Mouse (Mus musculus): ENCODE measurements around the gene Pon2. TPM values are rescaled to one million over a fixed set of nuclear protein-coding genes. Genes with fewer than 3 reads are reported as not detected.

Gene Pon2
- polyA plus RNA-seq, 1 experiment from 2014 or later, result 51.8 TPM

DNA sequence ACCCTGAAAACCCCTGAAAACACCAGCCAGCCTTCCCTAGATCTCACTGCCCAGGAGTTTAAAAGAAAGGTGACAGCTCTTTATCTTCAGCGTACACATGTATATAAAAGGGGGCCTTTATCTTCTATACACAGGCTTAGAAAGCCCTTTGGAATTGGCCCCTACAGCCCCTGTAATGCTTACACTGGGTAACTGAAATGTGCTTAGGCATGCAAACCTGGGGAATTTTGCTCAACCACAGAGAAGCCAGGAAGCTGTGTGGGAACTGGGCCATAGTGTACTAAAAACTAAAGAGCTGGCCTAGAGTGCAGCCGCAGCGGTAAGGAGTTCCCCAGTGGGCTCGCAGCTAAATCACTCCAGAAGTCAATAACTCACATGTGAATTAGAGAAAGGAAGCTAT lies 6.8 kb downstream of the Pon2 start:
- WGBS, result 59% methylated on average over 4 of the region's 4 CpGs
- H3K27me3 ChIP-seq, result no peaks in the 10 kb centered on the region

DNA sequence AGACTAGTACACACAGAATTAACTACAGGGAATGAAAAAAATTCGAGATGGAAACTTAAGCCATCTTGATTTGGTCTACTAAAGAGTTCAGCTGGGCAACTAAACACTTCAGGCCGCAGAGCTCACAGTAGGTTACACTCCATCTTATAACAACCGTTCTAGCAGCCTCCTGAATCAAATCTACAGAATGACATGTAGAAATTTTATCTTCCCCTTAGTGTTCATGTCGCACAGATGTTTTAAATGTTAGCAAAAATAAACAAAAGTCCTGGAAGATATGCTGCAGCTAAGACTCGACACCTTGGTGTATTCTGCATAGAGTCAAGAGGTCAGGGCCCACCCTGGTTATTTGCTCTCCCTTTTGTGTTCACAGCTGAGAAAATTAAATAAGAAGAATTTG lies 10.3 kb downstream of the Pon2 start:
- H3K27me3 ChIP-seq, result no peaks in the 10 kb centered on the region
- no peak overlapping the region for H3K4me2 ChIP-seq (replicated peaks)
- 45% methylated on average over 5 of the region's 5 CpGs for WGBS
- H3K4me1 ChIP-seq, result peaks cover 6% of the 10 kb centered on the region
- no peak for ATAC-seq (ENCODE audit: insufficient number of reproducible peaks, low FRiP score, low TSS enrichment, low read depth)
- no peak overlapping the region for H3K4me3 ChIP-seq (replicated peaks)
- H3K27ac ChIP-seq (replicated peaks), result no peak overlapping the region
- no peak overlapping the region for H3K9ac ChIP-seq
- H3K9me3 ChIP-seq (replicated peaks), result no peaks in the 10 kb centered on the region
- no peaks in the 10 kb centered on the region for H3K36me3 ChIP-seq

More for the DNA sequence above, 6.8 kb downstream of the Pon2 start:
- Histone ChIP-seq H3K36me3 (no peaks in the 10 kb centered on the region; the same call in 1 of the 2 replicates), H3K27ac (replicated peaks) (0 out of 2 replicates have a peak overlapping the region, but pooled peaks have one; percentile 39), H3K4me1 (peaks cover 7% of the 10 kb centered on the region), H3K9ac (no peak overlapping the region), H3K4me3 (replicated peaks) (no peak overlapping the region), H3K4me2 (replicated peaks) (no peak overlapping the region), H3K9me3 (replicated peaks) (no peaks in the 10 kb centered on the region)
- ATAC-seq (ENCODE audit: insufficient number of reproducible peaks, low FRiP score, low TSS enrichment, low read depth), result no peak

DNA sequence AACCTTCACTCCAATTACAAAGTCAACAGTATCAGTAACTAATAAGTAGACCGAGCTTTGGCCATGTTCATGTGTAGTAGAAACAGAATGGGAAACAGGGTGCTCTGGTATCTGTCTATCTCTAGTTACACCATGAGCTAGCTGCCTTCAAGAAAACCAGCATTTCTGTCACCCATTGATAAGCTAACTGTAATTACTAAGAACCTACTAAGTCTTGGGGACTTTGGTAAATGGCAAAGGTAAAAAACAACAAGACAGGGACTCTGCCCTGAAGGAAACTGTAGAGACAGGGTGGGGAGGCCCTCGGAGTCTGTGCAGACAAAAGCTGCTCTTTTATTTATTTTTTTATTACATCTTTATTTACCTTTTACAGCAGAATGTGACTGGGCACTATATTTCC lies 10.9 kb downstream of the Pon2 start:
- no peak for ATAC-seq (ENCODE audit: insufficient number of reproducible peaks, low FRiP score, low TSS enrichment, low read depth)
- no peaks in the 10 kb centered on the region for H3K36me3 ChIP-seq
- H3K4me1 ChIP-seq, result peaks cover 6% of the 10 kb centered on the region
- no peak overlapping the region for H3K4me2 ChIP-seq (replicated peaks)
- no peak overlapping the region for H3K27ac ChIP-seq (replicated peaks)
- no peaks in the 10 kb centered on the region for H3K9me3 ChIP-seq (replicated peaks)
- 76% methylated on average over 2 of the region's 2 CpGs for WGBS
- H3K27me3 ChIP-seq, result no peaks in the 10 kb centered on the region
- no peak overlapping the region for H3K9ac ChIP-seq
- H3K4me3 ChIP-seq (replicated peaks), result no peak overlapping the region

- ATAC-seq (ENCODE audit: insufficient number of reproducible peaks, low FRiP score, low TSS enrichment, low read depth), result no peak
- Histone ChIP-seq H3K9me3 (replicated peaks) (no peaks in the 10 kb centered on the region), H3K4me3 (replicated peaks) (no peak overlapping the region), H3K36me3 (no peaks in the 10 kb centered on the region), H3K9ac (no peak overlapping the region), H3K4me1 (no peaks in the 10 kb centered on the region), H3K4me2 (replicated peaks) (no peak overlapping the region), H3K27me3 (no peaks in the 10 kb centered on the region), H3K27ac (replicated peaks) (no peak overlapping the region)
- 78% methylated on average over 7 of the region's 7 CpGs for WGBS
Measured at GRCm38 (mm10) chr6:5282418-5282817, 15.8 kb downstream of the Pon2 start.

DNA sequence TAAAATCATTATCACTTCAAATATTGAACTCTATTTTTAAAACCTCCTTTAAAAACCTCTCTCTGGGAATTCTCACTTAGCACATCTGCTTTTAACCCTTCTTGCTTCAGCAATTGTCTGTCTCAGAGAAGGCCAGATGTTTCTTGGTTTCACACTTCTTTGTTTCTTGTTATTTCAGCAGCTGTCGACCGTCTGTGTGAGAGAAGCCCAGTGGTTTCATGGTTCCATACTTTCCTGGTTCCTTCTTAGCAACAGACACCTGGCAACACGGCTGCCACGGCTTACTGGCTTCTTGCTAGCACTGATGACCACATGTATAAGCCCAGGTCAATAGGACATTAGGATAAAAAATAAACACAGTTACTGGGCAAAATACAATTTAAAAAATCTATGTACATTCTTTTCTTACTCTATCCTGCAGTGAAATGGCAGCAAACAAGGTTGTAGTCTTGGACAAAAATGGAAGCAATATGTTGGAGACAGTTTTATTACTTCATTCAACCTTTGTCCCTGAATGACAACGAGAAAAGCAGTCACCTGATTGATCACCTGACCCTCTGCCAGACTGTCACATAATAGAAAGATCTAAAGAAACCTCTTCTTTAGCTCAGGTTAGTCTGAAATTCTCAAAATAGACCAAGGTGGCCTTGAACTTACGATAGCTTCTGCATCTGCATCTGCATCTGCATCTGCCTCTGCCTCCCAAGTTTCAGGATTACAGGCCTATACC lies 17.5 kb downstream of the Pon2 start:
- Histone ChIP-seq H3K4me3 (replicated peaks) (no peak overlapping the region), H3K9me3 (replicated peaks) (no peaks in the 10 kb centered on the region), H3K27ac (replicated peaks) (no peak overlapping the region), H3K9ac (no peak overlapping the region), H3K4me1 (no peaks in the 10 kb centered on the region), H3K27me3 (no peaks in the 10 kb centered on the region), H3K4me2 (replicated peaks) (no peak overlapping the region), H3K36me3 (peaks cover 14% of the 10 kb centered on the region)
- 46% methylated on average over 6 of the region's 6 CpGs for WGBS
- no peak for ATAC-seq (ENCODE audit: insufficient number of reproducible peaks, low FRiP score, low TSS enrichment, low read depth)

DNA sequence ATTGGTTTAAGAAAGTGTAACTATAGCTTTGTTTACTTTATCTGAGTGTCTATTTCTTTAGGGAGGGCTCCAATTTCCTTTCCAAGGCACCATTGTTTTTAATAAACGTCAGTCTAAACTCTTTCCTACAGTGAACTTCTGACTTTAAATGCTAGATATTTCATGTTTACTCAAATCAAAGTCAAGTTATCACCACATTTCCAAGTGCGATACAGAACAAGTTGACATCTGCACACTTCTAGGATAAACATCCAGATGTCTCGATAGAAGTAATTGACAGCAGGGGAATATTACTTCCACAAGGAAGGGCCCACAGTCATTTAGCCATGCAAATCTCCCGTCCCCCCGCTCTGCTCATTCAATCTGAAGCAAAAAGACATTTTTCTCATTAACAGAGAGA lies 20.3 kb downstream of the Pon2 start:
- no peak for ATAC-seq (ENCODE audit: insufficient number of reproducible peaks, low FRiP score, low TSS enrichment, low read depth)
- WGBS, result 41% methylated on average over 5 of the region's 5 CpGs
- H3K4me2 ChIP-seq (replicated peaks), result no peak overlapping the region

GRCm38 (mm10) chr6:5269641-5270040 lies 28.6 kb downstream of the Pon2 start:
- WGBS, result 71% methylated on average over 6 of the region's 6 CpGs
- Histone ChIP-seq H3K9me3 (replicated peaks) (no peaks in the 10 kb centered on the region), H3K36me3 (no peaks in the 10 kb centered on the region; the same call in none of the 2 replicates), H3K4me2 (replicated peaks) (no peak overlapping the region), H3K27me3 (no peaks in the 10 kb centered on the region), H3K4me1 (no peaks in the 10 kb centered on the region), H3K4me3 (replicated peaks) (no peak overlapping the region), H3K27ac (replicated peaks) (no peak overlapping the region), H3K9ac (no peak overlapping the region)
- ATAC-seq (ENCODE audit: insufficient number of reproducible peaks, low FRiP score, low TSS enrichment, low read depth), result no peak

More for the DNA sequence above, 20.3 kb downstream of the Pon2 start:
- no peak overlapping the region for H3K27ac ChIP-seq (replicated peaks)
- no peaks in the 10 kb centered on the region for H3K27me3 ChIP-seq
- no peak overlapping the region for H3K9ac ChIP-seq
- peaks cover 16% of the 10 kb centered on the region for H3K36me3 ChIP-seq
- no peaks in the 10 kb centered on the region for H3K4me1 ChIP-seq
- H3K9me3 ChIP-seq (replicated peaks), result no peaks in the 10 kb centered on the region
- H3K4me3 ChIP-seq (replicated peaks), result no peak overlapping the region

- WGBS, result 76% methylated on average over 8 of the region's 8 CpGs
- H3K27me3 ChIP-seq, result no peaks in the 10 kb centered on the region
- no peaks in the 10 kb centered on the region for H3K4me1 ChIP-seq
- no peak overlapping the region for H3K27ac ChIP-seq (replicated peaks)
- ATAC-seq (ENCODE audit: insufficient number of reproducible peaks, low FRiP score, low TSS enrichment, low read depth), result no peak
- no peaks in the 10 kb centered on the region for H3K9me3 ChIP-seq (replicated peaks)
- no peak overlapping the region for H3K4me2 ChIP-seq (replicated peaks)
- H3K4me3 ChIP-seq (replicated peaks), result no peak overlapping the region
- no peaks in the 10 kb centered on the region; the same call in 1 of the 2 replicates for H3K36me3 ChIP-seq
- no peak overlapping the region for H3K9ac ChIP-seq
Measured at GRCm38 (mm10) chr6:5264793-5265192, 33.5 kb downstream of the Pon2 start.

- Histone ChIP-seq H3K27me3 (no peaks in the 10 kb centered on the region), H3K4me3 (replicated peaks) (no peak overlapping the region), H3K9ac (no peak overlapping the region), H3K27ac (replicated peaks) (no peak overlapping the region), H3K9me3 (replicated peaks) (no peaks in the 10 kb centered on the region), H3K4me2 (replicated peaks) (no peak overlapping the region), H3K36me3 (no peaks in the 10 kb centered on the region; the same call in 1 of the 2 replicates), H3K4me1 (no peaks in the 10 kb centered on the region)
- ATAC-seq (ENCODE audit: insufficient number of reproducible peaks, low FRiP score, low TSS enrichment, low read depth), result no peak
- WGBS, result 59% methylated on average over 8 of the region's 8 CpGs
Measured at GRCm38 (mm10) chr6:5263250-5263999, 34.8 kb downstream of the Pon2 start.

DNA sequence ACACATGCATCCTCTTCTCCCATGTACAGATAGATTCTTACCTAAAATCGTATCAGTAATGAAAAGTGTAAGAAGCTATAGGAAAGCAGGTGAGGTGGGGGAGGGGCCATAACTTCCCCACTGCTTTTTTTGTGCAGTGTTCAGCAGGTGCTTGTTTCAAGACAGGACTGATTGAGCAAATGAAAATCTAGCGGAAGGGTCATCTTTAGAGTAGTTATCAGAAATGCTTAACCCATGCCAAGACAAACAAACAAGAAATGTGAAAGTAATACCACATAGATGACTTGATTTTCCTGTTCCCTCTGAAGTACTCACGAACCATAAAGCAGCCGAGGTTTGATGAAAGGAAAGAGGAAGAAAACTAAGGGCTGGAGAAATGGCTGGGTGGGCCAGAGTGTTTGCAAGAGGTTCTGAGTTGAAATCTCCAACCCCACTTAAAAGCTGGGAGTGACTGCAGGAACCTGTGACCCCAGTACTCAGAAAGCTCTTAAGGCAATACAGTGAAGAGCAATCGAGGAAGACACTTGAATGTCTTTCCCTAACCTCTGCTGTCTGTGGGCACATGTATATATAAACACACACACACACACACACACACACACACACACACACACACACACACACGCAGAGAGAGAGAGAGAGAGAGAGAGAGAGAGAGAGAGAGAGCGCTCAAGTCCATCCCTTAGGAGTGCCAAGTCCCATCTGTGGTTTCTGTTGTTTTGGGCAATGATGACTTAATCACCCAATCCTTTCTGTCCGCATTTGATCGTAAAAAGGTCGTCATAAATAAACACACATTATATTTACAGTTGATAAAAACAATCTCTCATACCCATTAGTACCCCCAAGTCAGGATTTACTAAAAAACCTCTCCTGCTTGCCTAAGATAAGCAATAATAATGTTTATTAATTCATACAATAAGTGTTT lies 35.7 kb downstream of the Pon2 start:
- Histone ChIP-seq H3K9ac (no peak overlapping the region), H3K4me2 (replicated peaks) (no peak overlapping the region), H3K4me3 (replicated peaks) (no peak overlapping the region), H3K36me3 (no peaks in the 10 kb centered on the region; the same call in 1 of the 2 replicates), H3K27me3 (no peaks in the 10 kb centered on the region), H3K4me1 (no peaks in the 10 kb centered on the region), H3K9me3 (replicated peaks) (no peaks in the 10 kb centered on the region), H3K27ac (replicated peaks) (no peak overlapping the region)
- ATAC-seq (ENCODE audit: insufficient number of reproducible peaks, low FRiP score, low TSS enrichment, low read depth), result no peak
- 81% methylated on average over 9 of the region's 10 CpGs for WGBS
